Mouse (Mus musculus) layer of hippocampus, postnatal 10 days (tissue): ENCODE data around the gene Ifit1. TPM values are rescaled to one million over a fixed set of nuclear protein-coding genes. Genes with fewer than 3 reads are reported as not detected.
"Not testable (repeated sequence)": the region's sequence is repeated elsewhere in the genome, so short reads cannot be mapped to it uniquely, and the experiment has no call there.

Experiments
- DNase-seq, 2 experiments: peaks; one replicate each; pipeline ENCODE4 v3.0.0; 2021; ENCODE audit warnings: low spot score in 2 of 2
- long read RNA-seq: library from polyadenylated mRNA; stranded (forward); transcript quantifications from one replicate; pipeline ENCODE4 v2.0.0, GENCODE M21; 2023
- total RNA-seq, 2 experiments: library from RNA; stranded (reverse); gene quantifications; 2 replicates each; pipeline ENCODE4 v1.2.3; 2021

Gene Ifit1
- under 1 TPM; 0.11 to 0.14 TPM for total RNA-seq
- long read RNA-seq: 0 reads

DNA sequence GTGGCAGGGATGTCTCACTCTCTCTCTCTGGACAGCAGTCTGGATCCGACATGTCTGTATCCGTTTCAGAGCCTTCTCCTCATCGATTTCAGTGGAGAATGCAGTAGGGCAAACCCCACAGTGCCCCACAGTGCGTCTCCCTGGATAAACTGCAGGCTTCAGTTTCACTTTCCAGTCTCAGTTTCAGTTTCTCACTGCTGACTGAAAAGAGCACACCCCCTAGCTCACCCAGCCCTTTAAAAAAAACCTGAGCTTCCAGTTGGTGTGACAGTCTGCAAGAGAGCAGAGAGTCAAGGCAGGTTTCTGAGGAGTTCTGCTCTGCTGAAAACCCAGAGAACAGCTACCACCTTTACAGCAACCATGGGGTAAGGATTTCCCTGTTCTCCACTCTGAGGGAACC, at the start of gene Ifit1, which contains the start of gene Ifit1bl2:
TSS of gene Ifit1 (plus strand) at position 249 of the 400 bp plus-strand sequence.
TSS of gene Ifit1bl2 (minus strand) at position 121 of the 400 bp plus-strand sequence.
- DNase-seq: no peak

DNA sequence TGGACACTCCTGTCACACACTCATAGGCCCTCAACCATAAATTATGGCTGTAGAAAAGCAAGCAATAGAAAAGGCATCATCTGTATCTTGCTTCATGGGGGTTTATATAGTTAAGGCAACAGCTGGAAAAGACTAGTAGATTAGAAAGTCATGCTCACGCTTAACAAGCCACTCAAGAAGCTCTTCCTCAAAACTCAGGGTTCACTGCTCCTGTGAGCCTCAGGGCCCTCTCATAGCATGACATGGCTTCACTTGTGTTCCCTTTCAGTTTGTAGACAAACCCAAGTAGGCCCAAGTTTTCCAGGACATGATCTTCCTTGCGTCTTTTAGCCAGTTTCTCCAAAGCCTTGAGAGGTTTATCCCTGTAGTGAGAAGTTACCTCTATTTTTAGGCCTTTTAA, 47.2 kb upstream of the Ifit1 start:
- DNase-seq: no peak

DNA sequence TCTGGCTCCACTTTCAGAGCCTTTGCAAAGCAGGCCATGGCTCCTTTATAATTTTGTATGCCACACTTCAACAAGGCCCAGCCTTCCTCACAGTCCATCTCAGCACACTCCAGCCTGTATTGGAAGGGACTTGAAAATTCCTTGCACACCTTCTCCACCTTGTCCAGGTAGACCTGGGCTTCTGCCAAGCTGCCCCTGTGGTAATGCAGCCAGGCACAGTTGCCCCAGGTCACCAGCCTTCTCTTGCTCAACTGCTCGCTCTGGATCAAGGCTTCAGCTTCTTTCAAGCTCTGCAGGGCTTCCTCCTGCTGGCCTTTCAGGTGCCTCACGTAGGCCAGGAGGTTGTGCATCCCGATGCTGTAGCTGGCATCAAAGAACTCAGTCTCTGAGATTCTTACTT, 46.1 kb upstream of the Ifit1 start:
- not testable (repeated sequence) for DNase-seq

DNA sequence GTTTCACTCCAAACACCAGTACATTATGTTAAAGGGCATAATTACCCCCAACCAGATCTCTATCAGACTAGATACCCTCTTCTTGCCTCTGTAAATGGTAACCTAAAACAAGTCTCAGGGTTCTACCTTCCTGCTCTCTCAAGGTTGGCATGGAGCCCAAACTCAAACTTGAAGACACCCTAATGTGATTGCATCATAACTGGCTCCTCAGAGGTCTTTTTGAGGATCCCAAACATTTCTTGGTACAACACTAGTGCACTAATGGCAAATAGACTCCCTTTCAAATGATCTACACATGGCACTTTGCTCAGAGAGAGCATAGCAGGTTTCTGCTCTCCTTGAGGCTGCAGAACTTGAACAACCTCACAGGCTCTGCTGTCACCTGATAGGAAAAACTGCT, 43.9 kb upstream of the Ifit1 start:
- DNase-seq: no peak

DNA sequence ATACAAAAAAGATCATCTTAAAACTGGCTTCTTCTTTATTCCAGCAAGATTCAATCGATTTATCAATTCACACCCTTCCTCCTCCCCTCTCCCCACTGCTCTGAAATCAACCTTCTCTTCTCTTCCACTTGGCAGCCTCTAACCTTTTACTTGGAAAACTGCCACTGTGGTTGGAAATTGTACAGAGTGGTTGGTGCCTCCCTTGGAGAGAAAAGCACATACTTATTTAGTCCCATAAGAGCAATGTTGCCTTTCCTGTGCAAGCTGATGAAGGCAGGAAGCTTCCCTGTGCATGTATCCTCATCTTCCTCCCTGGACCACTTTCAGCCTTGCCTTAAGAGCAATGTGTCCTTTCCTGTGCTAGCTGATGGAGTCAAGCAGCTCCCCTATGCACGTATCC, 42.3 kb upstream of the Ifit1 start:
- peak; percentile 45 to 58 for DNase-seq

DNA sequence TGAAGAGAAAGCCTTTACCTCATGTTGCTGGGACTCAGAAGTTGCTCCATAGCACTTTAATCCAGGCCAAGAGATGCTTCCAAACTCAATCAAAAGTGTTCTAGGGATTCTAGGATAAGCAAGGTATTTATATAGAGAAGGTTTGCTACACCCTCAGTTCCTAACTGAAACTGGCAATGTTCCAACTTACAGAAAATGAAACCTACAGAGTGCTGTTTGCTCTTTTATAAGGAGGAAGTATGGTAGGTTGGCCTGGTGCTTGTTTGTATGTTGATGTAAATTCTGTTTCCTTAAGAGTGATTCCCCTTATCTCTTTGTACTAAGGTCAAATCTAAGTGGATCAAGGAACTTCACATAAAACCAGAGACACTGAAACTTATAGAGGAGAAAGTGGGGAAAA, 41.4 kb upstream of the Ifit1 start:
- not testable (repeated sequence) for DNase-seq

DNA sequence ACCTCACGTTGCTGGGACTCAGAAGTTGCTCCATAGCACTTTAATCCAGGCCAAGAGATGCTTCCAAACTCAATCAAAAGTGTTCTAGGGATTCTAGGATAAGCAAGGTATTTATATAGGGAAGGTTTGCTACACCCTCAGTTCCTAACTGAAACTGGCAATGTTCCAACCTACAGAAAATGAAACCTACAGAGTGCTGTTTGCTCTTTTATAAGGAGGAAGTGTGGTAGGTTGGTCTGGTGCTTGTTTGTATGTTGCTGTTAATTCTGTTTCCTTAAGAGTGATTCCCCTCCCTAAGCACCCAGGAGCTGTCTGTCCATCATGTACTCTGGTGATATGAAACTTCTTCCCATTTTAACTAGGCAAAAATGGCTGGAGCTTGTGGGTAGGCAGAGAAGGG, 38.8 kb upstream of the Ifit1 start, which contains the start of gene Ifit1bl1:
TSS of gene Ifit1bl1 (minus strand) at position 69 of the 400 bp plus-strand sequence.
- not testable (repeated sequence) for DNase-seq

DNA sequence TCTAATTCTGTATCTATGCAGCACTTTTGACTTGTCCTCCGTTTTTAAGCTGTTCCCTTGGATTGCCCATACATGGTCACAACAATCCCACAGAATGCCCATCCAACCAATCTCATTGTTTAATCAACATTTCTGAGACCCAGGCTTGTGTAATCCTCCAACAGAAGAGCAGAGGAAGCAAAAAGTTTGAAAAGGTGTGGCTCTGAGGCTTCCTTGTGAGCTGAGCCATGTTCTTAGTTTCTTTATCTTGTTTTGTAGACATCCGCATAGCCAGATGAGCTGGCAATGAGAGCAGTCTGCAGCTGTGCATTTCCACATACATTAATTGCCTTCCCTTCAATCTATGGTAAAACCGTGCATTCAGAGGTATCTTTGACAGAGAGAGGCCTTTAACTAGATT, 35.2 kb upstream of the Ifit1 start:
- DNase-seq: no peak

DNA sequence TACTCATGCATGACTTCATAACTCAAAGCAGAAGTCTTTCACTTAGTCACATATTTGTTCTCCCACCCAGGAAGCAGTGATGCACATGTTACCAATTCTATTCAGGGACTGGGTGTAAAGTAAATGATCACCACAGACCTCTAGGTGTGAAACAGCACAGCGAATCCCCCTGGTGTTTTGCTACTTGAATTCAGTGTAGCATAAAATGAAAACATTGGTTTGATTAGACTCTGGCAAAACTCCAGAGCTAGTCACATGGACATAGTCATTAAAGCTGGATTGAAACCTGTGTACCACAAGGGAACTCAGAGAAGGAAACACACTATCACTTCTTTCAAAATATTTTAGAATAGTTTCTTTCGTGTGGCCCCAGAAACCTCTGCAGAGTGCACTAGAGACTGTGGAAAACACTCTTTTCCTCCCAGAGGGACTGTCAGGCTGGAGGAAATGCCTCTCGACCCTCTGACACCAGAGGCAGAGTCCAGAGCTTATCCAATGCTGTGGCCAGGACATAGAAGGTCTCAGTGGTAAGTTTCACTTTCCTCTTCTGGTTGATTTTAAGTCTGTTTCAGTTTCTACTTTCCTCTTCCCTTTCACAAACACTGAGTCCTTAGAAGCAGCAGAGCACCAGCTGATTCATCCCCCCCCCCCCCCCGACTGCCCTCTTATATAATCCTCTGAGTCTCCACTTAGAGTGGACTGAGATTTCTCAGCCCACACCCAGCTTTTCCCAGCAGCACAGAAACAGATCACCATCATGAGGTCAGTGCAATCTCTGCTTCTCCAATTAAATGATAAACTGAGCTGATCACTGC, 33.2 kb upstream of the Ifit1 start, which contains the start of gene Ifit3b:
TSS of gene Ifit3b (plus strand) at position 734 of the 815 bp plus-strand sequence.
- DNase-seq: not testable (repeated sequence)

DNA sequence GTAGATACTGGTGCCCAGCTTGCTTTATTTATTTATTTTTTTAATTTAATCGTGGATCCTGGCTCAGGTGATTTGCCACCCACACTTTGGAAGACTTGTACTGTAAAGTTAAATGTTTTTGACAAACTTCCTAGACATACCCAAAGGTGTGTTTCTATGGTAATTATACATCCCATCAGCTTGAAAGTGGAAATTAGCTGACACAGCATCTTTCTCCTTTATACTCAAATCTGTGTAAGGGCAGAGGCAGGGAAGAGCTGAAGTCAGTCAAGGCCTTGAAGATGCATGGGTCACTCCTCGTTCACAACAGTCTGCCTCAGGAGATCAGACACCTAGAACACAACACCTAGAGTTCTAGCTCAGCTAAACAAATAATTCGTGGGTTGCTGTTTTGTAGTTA, 30.6 kb upstream of the Ifit1 start:
- not testable (repeated sequence) for DNase-seq

DNA sequence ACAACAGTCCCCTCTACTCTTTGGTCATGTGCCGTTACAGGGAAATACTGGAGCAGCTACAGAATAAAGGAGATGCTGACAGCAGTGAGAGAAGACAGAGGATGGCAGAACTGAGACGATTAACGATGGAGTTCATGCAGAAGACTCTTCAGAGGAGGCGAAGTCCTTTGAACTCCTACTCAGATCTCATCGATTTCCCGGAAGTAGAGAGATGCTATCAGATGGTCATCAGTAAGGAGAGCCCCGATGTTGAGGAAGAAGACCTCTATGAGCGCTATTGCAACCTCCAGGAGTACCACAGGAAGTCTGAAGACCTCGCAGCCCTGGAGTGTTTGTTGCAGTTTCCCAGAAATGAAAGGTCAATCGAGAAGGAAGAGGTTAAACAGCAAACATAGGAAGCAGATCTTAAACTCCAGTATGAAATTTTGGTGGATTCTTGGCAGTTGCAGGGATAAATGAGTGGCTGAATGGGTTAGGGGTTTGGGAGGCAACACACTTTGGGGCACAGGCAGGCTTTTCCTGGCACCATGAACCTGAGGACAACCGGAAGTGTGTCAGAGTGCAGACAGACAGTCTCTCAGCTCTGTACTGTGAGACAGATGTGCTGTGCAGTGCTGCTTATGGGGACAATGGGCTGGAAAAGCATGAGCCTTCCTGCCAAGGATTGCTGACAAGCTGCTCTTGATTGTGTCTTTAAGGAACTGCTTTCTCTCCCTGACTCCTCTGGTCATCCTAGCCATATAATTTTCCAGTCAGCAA, 28.2 kb upstream of the Ifit1 start:
- not testable (repeated sequence) for DNase-seq

DNA sequence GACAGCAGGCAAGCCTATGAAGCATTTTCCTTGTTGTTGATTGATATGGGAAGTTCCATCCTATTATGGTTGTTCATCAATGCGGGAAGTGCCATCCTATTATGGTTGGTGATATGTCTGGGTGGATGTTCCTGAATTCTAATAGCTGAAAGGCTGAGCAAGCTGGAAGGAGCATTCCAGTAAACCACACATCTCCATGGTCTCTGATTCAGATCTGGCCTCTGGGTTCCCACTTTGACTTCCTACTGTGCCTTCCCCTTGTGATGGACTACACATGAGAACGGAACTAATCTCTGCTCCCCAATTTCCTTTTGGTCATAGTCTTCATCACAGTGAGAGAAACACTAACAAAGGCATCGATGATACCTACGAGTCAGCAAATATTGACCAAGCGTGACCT, 19.8 kb upstream of the Ifit1 start:
- DNase-seq: no peak

DNA sequence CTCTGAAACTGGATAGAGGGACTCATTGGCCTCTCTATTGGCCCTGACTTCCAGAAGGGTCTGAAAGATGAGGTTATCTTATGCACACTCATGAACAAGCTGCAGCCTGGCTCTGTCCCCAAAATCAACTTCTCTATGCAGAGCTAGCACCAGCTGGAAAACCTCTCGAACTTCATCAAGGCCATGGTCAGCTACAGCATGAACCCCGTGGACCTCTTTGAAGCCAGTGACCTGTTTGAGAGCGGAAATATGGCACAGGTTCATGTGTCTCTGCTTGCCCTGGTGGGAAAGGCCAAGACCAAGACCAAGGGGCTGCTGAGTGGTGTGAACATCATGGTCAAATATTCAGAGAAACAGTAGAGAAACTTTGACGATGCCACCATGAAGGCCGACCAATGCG, 16.9 kb upstream of the Ifit1 start:
- no peak for DNase-seq

DNA sequence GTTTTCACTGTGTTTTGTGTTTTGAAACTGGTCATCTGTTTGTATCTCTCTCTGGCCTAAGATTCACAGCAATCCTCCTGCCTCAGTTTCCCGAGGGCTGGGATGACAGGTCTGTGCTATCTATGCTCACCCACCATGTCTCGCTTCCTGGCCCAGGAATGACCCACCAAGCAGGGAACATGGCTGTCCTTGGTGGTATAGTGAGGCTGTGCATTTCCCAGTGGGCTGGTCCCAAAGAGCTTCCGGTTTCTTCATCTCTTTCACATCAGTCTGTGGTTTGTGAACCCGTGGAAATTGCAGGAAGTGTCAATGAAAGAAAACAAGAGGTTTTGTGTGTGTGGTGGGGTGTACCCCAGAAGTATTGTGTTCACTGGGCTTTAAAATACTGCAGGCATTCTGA, 16.0 kb upstream of the Ifit1 start:
- DNase-seq: no peak

DNA sequence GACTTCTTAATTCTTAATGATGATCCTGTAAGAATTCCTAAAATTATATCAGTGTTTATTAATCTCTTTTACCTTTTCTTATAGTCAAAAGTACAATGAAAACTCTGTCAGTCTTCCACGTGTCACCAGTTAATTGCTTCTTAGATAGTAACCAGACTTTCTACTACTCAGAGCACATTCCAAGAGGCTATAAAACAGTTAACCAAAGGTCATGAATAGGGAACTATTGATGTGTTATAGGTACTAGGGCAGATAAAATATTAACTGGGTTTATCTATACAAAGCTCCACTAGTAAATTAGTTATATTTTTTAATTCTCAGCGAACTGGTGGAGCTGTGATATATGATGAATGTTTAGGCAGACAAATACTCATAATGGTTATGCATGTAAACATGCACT, 13.2 kb upstream of the Ifit1 start:
- DNase-seq: no peak

DNA sequence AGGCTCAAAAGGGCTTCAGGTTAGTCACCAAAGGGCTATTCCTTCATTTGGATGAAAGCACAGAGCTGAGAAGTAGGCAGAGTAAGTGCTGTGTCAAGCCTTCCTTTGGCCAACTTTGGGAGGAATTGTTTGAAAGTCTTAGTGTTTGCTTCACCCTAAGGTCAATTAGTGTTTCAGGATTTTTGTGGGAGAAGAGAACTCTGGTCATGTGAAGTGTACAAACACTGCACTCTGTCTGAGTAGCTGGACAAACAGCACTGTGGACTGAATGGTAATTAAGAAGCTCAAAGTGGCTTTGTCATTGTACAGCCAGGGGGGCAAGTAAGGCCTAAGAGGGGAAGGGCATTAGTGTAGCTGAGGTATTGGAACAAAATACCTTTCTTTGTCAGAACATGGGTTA, 9.2 kb upstream of the Ifit1 start:
- no peak for DNase-seq

DNA sequence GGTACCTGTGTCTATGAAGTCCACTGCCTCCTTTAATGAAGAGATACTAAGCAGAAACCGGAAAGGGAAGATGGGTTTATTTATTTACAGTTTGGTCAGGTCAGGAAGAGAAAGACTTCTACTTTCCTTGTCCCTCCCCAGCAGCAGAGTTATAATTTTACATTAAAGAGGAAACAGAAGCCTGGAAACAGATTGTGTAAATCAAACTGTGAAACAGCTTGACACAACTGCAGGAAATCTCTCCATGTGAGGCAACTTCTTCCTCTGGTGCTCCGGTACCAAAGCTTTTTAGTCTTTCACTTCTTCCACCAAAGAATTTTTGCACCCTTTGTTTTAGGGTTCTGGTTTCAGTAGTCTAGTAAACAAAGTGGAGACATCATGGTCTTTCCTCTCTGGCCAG, 7.2 kb upstream of the Ifit1 start:
- DNase-seq: no peak

DNA sequence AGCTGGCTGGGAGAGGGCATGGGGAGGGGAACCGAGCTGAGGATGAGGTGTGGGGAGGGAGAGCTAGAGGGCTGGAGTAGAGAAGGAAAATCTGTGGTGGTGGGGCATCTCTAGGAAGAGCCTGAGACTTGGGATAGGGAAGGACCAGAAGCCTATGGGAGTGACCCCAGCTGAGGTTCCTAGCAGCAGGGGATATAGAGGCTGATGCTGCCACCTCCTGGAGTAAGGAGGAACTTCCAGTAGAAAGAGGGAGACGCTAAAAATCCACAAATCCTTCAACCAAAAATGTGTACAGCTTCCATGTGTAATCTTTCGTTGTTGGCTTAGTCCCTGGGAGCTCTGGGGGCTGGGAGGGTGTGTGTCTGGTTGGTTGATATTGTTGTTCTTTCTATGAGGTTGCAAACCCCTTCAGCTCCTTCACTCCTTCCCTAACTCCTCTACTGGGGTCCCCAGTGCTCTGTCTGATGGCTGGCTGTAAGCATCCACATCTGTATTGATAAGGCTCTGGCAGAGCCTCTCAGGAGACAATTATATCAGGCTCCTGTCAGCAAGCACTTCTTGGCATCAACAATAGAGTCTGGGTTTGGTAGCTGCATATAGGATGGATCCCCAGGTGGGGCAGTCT, 3.6 kb upstream of the Ifit1 start:
- DNase-seq: peak; percentile 66 to 69

DNA sequence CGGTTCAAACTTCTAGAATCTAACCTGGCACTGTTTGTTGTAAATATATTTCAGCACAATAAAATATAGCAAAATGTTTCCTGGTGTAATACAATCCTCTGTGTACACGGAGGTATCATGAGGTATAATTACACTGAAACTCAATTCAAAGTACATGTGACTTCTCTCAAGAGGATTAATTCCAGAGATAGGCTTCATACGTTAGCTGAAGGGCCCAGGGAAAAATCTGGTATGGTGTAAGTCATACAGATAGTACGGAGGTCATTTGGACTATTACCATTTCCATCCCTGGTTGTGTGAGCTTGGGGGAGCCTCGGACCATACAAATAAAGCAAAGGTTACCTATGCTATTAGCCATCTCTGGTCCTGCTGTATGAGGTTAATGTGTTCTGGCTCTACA, 1.9 kb downstream of the Ifit1 start:
- DNase-seq: no peak

DNA sequence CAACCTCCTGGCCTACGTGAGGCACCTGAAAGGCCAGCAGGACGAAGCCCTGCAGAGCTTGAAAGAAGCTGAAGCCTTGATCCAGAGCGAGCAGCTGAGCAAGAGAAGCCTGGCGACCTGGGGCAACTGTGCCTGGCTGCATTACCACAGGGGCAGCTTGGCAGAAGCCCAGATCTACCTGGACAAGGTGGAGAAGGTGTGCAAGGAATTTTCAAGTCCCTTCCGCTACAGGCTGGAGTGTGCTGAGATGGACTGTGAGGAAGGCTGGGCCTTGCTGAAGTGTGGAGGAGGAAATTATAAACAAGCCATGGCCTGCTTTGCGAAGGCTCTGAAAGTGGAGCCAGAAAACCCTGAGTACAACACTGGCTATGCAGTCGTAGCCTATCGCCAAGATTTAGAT, 7.0 kb downstream of the Ifit1 start:
- DNase-seq: not testable (repeated sequence)

DNA sequence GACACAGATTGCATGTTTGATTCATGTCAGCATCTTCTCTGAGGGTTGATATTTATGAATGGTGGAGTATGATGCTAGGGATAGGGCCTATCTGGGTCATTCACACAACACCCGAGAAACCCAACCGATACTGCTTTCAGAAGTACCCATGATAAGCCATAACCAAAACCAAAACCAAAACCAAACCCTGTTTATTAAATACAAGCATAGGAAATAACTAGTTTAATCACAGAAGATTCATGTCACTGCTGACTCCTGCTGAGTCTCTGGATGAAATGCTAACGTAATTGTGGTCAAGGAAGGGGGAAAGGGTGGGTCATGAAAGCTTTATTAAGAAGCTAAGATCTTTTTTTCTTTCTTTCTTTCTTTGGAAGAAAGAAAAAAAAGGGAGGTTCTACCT, 9.6 kb downstream of the Ifit1 start:
- DNase-seq: no peak

DNA sequence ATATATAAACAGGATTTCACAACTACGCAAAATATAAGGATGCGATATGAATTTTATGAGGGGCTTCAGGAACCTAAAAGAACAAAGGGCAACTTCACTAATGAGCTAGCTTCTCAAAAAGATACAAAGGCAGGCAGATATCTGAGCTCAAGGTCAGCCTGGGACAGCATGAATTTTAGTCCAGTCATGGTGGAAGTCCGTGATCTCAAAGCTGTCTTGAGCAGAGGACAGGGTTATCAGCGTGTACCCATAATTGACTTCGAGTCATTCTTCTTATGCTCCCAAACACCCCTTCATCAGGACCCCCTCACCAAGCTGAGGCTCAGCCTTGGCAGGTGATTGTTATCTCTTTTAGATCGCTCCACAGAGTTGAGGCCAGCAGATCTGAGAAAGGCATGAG, 10.3 kb downstream of the Ifit1 start:
- no peak for DNase-seq
